Mouse (Mus musculus) embryonic facial prominence, embryonic 11.5 days (tissue): Measurements from ENCODE around the gene Hdac7. TPM values are rescaled to one million over a fixed set of nuclear protein-coding genes. Genes with fewer than 3 reads are reported as not detected.
A peak's percentile ranks its signal among the peaks of the same experiment; 100 is the strongest.

Source experiments
- ATAC-seq: fragments of 200-750 bp; cut with Nextera tagmentation; replicated peaks from 2 replicates; pipeline ENCODE4 v1.8.0; 2017; ENCODE audit warnings: low read depth; ENCODE audit not compliant: insufficient number of reproducible peaks, low FRiP score, low TSS enrichment
- DNase-seq: peaks from one replicate; pipeline ENCODE4 v3.0.0-alpha.2; 2015; ENCODE audit warnings: low spot score
- H3K27ac ChIP-seq: fragments of 300-500 bp; sonication (generic); replicated peaks from 2 replicates; pipeline ENCODE4 v1.5.1; 2014; ENCODE audit warnings: mild to moderate bottlenecking, low read depth, low read length, control low read depth
- H3K27me3 ChIP-seq: fragments of 300-500 bp; sonication (generic); 2 replicates; pipeline ENCODE4 v1.6.1; 2014; ENCODE audit warnings: mild to moderate bottlenecking, low read length, moderate library complexity, mixed read lengths; ENCODE audit not compliant: control insufficient read depth, insufficient read depth
- H3K36me3 ChIP-seq: fragments of 300-500 bp; sonication (generic); replicated peaks from 2 replicates; pipeline ENCODE4 v1.6.1; 2014; ENCODE audit warnings: low read depth, mild to moderate bottlenecking, low read length, moderate library complexity, mixed read lengths; ENCODE audit not compliant: control insufficient read depth, insufficient read depth
- H3K4me1 ChIP-seq: fragments of 300-500 bp; sonication (generic); 2 replicates; pipeline ENCODE4 v1.6.1; 2014; ENCODE audit warnings: low read length, mixed read lengths; ENCODE audit not compliant: control insufficient read depth, insufficient read depth
- H3K4me2 ChIP-seq: fragments of 300-500 bp; sonication (generic); 2 replicates; pipeline ENCODE4 v1.6.1; 2014; ENCODE audit warnings: low read depth, mild to moderate bottlenecking, control low read depth, low read length, moderate library complexity
- H3K4me3 ChIP-seq: fragments of 300-500 bp; sonication (generic); 2 replicates; pipeline ENCODE4 v1.5.1; 2014; ENCODE audit warnings: low read depth, low read length, control low read depth
- H3K9ac ChIP-seq: fragments of 300-500 bp; sonication (generic); replicated peaks from 2 replicates; pipeline ENCODE4 v1.6.1; 2014; ENCODE audit warnings: mild to moderate bottlenecking, control low read depth, low read length
- H3K9me3 ChIP-seq: fragments of 300-500 bp; sonication (generic); replicated peaks from 2 replicates; pipeline ENCODE4 v1.6.1; 2016; ENCODE audit warnings: mild to moderate bottlenecking, low read length, inconsistent platforms, mixed read lengths; ENCODE audit not compliant: control insufficient read depth
- WGBS: fragments of 180-500 bp; shearing (Covaris S2); extraction: QIAGEN DNeasy Blood & Tissue Kit; methylation state at CpG from one replicate; pipeline ENCODE4 v1.1.7; 2014; 5-methylcytosine and 5-hydroxymethylcytosine counted together
- polyA plus RNA-seq: library from polyadenylated mRNA; unstranded; fragments of >200 nt; fragmentation: Nextera tagmentation; extraction: Ambion mirVana; gene quantifications from 2 replicates; pipeline ENCODE4 v1.2.1, GENCODE M21; 2014

Gene Hdac7
- polyA plus RNA-seq, 1 experiment from 2014 or later: 17.0 TPM

DNA sequence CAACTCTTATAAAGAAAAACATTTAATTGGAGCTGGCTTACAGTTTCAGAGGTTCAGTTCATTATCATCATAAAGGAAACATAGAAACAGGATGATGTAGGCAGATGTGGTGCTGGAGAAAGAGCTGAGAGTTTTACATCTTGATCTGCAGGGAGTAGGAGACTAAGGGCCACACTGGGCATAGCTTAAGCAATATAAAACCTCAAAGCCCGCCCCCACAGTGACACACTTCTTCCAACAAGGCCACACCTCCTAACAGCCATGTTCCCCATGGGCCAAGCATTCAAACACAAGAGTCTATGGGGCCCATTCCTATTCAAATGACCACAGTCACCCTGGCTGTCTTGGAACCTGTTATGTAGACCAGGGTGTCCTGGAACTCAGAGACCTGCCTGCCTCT lies 64.7 kb downstream of the Hdac7 start:
- Histone ChIP-seq H3K9ac (no peak overlapping the region), H3K4me1 (peaks cover 2% of the 10 kb centered on the region), H3K27ac (no peak overlapping the region), H3K36me3 (no peaks in the 10 kb centered on the region), H3K4me3 (no peak overlapping the region), H3K27me3 (no peaks in the 10 kb centered on the region), H3K4me2 (no peak overlapping the region), H3K9me3 (no peaks in the 10 kb centered on the region)
- ATAC-seq (no peak), DNase-seq (no peak)
- WGBS: 88% methylated on average over 1 of the region's 1 CpGs

DNA sequence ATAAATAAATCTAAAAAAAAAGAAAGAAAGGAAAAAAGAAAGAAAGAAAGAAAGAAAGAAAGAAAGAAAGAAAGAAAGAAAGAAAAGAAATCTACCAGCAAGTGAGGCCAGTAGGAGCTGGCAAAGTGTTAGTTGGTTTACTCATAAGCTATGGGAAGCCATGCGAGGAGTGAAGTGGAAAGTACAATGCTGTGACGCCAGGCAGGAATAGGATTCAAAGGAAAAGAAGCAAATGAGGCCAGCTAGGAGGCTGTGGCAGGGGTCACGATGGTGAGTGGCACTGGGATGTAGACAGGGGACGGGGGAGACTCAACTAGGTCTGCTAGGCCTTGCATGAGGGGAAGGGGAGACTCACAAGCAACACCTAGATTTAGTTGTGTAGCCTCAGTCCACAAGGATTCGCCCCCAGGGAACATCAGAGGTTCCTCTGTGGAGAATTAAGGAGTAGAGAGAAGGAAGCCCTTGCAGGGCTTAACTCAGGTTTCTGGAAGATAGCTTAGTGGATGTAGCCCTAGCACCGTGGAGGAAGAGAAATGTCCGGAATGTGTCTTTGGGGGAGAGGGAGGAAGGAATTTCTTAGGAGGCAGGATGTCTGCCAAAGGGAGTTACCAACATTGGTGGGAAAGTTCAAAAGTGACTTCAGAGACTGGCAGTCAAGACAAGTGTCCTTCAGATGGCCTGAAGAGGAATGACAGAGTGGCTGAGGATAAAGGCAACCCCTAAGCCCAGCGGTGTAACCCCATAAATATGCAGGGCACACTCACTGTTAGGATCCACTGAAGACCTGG lies 65.8 kb downstream of the Hdac7 start, which contains the start of gene Slc48a1:
Gene Slc48a1 (plus strand): TSS at position 210 of the 788 bp plus-strand sequence.
- H3K4me3 ChIP-seq: no peak within 1 kb of the TSS
- 77% methylated on average over 8 of the region's 8 CpGs for WGBS

DNA sequence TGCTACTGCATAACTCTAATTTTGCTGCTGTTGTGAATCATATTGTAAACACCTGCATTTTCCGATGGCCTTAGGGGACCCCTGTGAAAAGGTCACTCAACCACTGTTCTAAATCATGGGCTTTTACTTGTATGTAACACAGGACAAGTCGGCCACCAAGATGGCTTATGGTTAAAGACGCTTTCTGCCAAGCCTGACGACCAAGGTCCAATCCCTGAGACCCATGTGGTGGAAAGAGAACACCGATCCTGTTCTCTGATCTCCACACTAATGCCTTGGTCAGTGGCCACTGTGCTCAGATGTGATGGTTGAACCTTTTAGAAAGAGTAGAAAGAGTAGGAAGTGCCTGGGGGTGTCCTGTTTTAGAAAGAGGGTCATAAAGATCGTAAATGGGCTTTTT lies 67.4 kb downstream of the Hdac7 start:
- Histone ChIP-seq H3K36me3 (no peaks in the 10 kb centered on the region), H3K27me3 (no peaks in the 10 kb centered on the region), H3K4me3 (no peak overlapping the region), H3K4me1 (peaks cover 5% of the 10 kb centered on the region), H3K9ac (no peak overlapping the region), H3K4me2 (no peak overlapping the region), H3K9me3 (no peaks in the 10 kb centered on the region), H3K27ac (no peak overlapping the region)
- no peak for DNase-seq
- WGBS: 77% methylated on average over 6 of the region's 6 CpGs
- ATAC-seq: no peak

More for the DNA sequence above, 65.8 kb downstream of the Hdac7 start, which contains the start of gene Slc48a1:
- Histone ChIP-seq H3K27me3 (no peaks in the 10 kb centered on the region), H3K9ac (no peak within 1 kb of the TSS), H3K4me2 (no peak within 1 kb of the TSS), H3K36me3 (no peaks in the 10 kb centered on the region), H3K4me1 (peaks cover 2% of the 10 kb centered on the region), H3K27ac (no peak within 1 kb of the TSS), H3K9me3 (no peaks in the 10 kb centered on the region)
- ATAC-seq (no peak), DNase-seq (no peak)

DNA sequence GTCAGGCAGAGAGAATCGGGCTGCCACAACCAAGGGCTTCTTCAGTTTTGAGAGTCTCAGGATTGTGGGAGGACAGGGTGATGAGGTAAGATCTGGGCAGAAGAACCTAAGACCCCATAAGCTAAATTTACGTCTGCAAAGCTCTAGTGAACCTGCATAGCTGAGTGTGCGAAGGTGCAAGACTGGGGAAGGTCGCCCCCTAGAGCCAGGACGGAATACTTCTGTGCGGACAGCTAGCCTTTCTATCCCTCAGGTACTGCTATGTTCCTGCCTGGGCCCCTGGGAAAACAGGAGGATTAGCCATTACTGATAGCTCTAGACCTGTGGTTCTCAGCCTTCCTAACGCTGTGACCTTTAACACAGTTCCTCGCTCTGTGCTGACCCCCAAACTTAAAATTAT lies 67.8 kb downstream of the Hdac7 start:
- no peak for ATAC-seq
- no peak overlapping the region for H3K4me3 ChIP-seq
- H3K27ac ChIP-seq: no peak overlapping the region

DNA sequence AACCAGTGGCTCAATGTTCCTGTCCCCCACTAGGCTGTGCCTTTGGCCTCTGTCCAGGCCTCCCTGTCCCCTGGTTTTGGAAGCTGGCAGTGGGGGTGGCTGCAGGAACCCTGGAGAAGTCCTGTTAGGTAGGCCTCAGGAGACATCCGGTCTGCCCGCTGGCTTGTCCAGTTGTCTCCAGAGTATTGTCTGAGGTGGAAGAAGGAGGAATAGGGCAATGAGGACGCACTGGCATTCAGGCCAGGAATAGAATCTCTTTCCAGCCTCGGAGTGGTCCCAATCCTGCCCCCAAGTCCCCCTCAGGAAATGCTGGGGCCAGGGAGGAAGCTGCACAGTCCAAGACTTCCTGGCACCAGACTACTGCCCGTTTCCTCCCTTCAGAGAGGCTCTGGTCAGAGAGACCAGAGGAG lies 70.3 kb downstream of the Hdac7 start:
- Histone ChIP-seq H3K36me3 (no peaks in the 10 kb centered on the region), H3K27me3 (peaks cover 4% of the 10 kb centered on the region; the same call in 1 of the 2 replicates), H3K27ac (no peak overlapping the region), H3K4me1 (peaks cover 5% of the 10 kb centered on the region; the same call in 1 of the 2 replicates), H3K4me2 (no peak overlapping the region; the same call in 1 of the 2 replicates), H3K9me3 (no peaks in the 10 kb centered on the region), H3K4me3 (no peak overlapping the region), H3K9ac (no peak overlapping the region; the same call in 1 of the 2 replicates)
- WGBS: 59% methylated on average over 5 of the region's 5 CpGs
- DNase-seq (no peak), ATAC-seq (no peak)

More for the DNA sequence above, 67.8 kb downstream of the Hdac7 start:
- peak; percentile 73 for DNase-seq
- no peaks in the 10 kb centered on the region for H3K9me3 ChIP-seq
- H3K36me3 ChIP-seq: no peaks in the 10 kb centered on the region
- H3K4me2 ChIP-seq: no peak overlapping the region
- H3K27me3 ChIP-seq: no peaks in the 10 kb centered on the region
- H3K9ac ChIP-seq: no peak overlapping the region
- whole genome bisulfite sequencing: 10% methylated on average over 8 of the region's 8 CpGs
- H3K4me1 ChIP-seq: peaks cover 5% of the 10 kb centered on the region

DNA sequence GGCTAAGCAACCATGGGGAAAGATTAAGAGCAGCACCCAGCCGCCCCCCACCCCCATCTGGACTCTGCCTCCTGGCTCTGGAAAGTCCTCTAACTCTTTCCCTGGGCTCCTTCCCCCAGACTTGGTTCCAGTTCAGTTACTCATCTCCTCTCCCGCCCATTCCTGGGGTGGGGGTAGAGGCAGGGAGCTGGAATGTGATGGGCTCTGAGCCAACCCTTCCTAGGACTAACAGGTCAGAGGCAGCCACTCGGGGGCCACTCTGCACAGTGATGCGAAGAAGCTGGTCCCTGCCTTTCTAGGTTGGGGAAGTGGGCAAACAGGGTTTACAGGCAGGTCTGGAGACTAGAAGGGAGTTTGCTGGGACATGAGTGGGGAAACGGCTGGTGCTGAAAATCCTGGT lies 71.2 kb downstream of the Hdac7 start:
- H3K4me3 ChIP-seq: no peak overlapping the region
- H3K9me3 ChIP-seq: no peaks in the 10 kb centered on the region
- DNase-seq (peak; percentile 62), ATAC-seq (peak; percentile 53; the same call in 1 of the 2 replicates)
- H3K27ac ChIP-seq: peak overlapping the region; percentile 35; the same call in 1 of the 2 replicates
- peaks cover 6% of the 10 kb centered on the region; the same call in 1 of the 2 replicates for H3K27me3 ChIP-seq
- no peaks in the 10 kb centered on the region for H3K36me3 ChIP-seq
- H3K9ac ChIP-seq: no peak overlapping the region
- WGBS: 32% methylated on average over 5 of the region's 5 CpGs
- H3K4me2 ChIP-seq: no peak overlapping the region; the same call in 1 of the 2 replicates
- H3K4me1 ChIP-seq: peaks cover 8% of the 10 kb centered on the region

DNA sequence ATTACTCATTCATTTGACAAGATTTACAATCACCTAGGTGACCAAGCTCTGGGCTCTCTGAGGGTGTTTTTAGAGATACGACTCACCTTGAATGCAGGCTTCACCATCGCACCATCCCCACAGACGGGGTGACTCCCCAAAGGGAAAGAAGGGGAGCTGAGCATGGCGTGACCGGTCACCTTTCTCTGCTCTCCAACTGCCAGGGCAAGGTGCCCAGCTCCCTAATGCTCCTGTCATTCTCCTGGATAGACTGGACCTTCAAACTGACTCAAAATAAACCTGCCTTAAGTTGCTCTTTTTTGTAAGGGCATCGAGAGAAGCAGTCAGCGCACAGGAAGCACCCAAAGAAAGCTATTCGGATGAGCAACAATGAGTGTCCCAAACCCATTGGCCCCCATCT lies 74.0 kb downstream of the Hdac7 start:
- peaks cover 22% of the 10 kb centered on the region for H3K4me1 ChIP-seq
- H3K9ac ChIP-seq: no peak overlapping the region
- DNase-seq (no peak), ATAC-seq (no peak)
- no peak overlapping the region for H3K4me3 ChIP-seq
- H3K36me3 ChIP-seq: no peaks in the 10 kb centered on the region
- H3K27me3 ChIP-seq: peaks cover 25% of the 10 kb centered on the region
- H3K4me2 ChIP-seq: no peak overlapping the region
- 83% methylated on average over 8 of the region's 8 CpGs for WGBS
- H3K9me3 ChIP-seq: no peaks in the 10 kb centered on the region
- no peak overlapping the region for H3K27ac ChIP-seq

DNA sequence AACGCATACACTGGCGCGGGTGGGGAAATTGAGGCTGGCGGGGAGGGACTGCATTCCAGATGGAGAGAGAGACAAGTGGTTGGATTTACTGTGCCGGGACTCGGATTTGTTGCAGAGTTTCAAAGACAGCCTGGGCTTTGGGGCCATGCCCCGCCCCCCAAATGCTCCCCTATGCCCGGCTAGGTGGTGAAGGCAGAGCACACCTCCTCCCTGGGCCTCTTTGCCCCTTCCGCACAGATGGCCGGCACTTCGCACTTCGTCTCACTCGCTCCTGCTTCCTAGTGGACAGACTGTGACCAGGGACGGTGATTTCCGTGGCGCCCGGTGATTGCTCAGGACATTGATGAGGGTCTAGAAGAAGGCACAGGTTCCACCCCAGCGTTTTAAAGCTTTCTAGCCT lies 76.1 kb downstream of the Hdac7 start:
- H3K36me3 ChIP-seq: no peaks in the 10 kb centered on the region
- H3K4me1 ChIP-seq: peaks cover 21% of the 10 kb centered on the region
- H3K27ac ChIP-seq: no peak overlapping the region
- H3K9me3 ChIP-seq: no peaks in the 10 kb centered on the region
- H3K27me3 ChIP-seq: peaks cover 25% of the 10 kb centered on the region
- H3K4me3 ChIP-seq: peak overlapping the region; percentile 47
- peak; percentile 48 for DNase-seq
- peak overlapping the region; percentile 95 for H3K4me2 ChIP-seq
- peak overlapping the region; percentile 63 for H3K9ac ChIP-seq
- no peak for ATAC-seq
- 1% methylated on average over 18 of the region's 18 CpGs for WGBS
